Mouse (Mus musculus) embryonic facial prominence, embryonic 11.5 days (tissue): ENCODE measurements around the gene Dnajb14. TPM values are rescaled to one million over a fixed set of nuclear protein-coding genes. Genes with fewer than 3 reads are reported as not detected.

Source experiments
- ATAC-seq: fragments of 200-750 bp; cut with Nextera tagmentation; replicated peaks from 2 replicates; pipeline ENCODE4 v1.8.0; 2017; ENCODE audit warnings: low read depth; ENCODE audit not compliant: insufficient number of reproducible peaks, low FRiP score, low TSS enrichment
- DNase-seq: peaks from one replicate; pipeline ENCODE4 v3.0.0-alpha.2; 2015; ENCODE audit warnings: low spot score
- H3K27ac ChIP-seq: fragments of 300-500 bp; sonication (generic); replicated peaks from 2 replicates; pipeline ENCODE4 v1.5.1; 2014; ENCODE audit warnings: mild to moderate bottlenecking, low read depth, low read length, control low read depth
- H3K27me3 ChIP-seq: fragments of 300-500 bp; sonication (generic); 2 replicates; pipeline ENCODE4 v1.6.1; 2014; ENCODE audit warnings: mild to moderate bottlenecking, low read length, moderate library complexity, mixed read lengths; ENCODE audit not compliant: control insufficient read depth, insufficient read depth
- H3K36me3 ChIP-seq: fragments of 300-500 bp; sonication (generic); replicated peaks from 2 replicates; pipeline ENCODE4 v1.6.1; 2014; ENCODE audit warnings: low read depth, mild to moderate bottlenecking, low read length, moderate library complexity, mixed read lengths; ENCODE audit not compliant: control insufficient read depth, insufficient read depth
- H3K4me1 ChIP-seq: fragments of 300-500 bp; sonication (generic); 2 replicates; pipeline ENCODE4 v1.6.1; 2014; ENCODE audit warnings: low read length, mixed read lengths; ENCODE audit not compliant: control insufficient read depth, insufficient read depth
- H3K4me2 ChIP-seq: fragments of 300-500 bp; sonication (generic); 2 replicates; pipeline ENCODE4 v1.6.1; 2014; ENCODE audit warnings: low read depth, mild to moderate bottlenecking, control low read depth, low read length, moderate library complexity
- H3K4me3 ChIP-seq: fragments of 300-500 bp; sonication (generic); 2 replicates; pipeline ENCODE4 v1.5.1; 2014; ENCODE audit warnings: low read depth, low read length, control low read depth
- H3K9ac ChIP-seq: fragments of 300-500 bp; sonication (generic); replicated peaks from 2 replicates; pipeline ENCODE4 v1.6.1; 2014; ENCODE audit warnings: mild to moderate bottlenecking, control low read depth, low read length
- H3K9me3 ChIP-seq: fragments of 300-500 bp; sonication (generic); replicated peaks from 2 replicates; pipeline ENCODE4 v1.6.1; 2016; ENCODE audit warnings: mild to moderate bottlenecking, low read length, inconsistent platforms, mixed read lengths; ENCODE audit not compliant: control insufficient read depth
- whole genome bisulfite sequencing: fragments of 180-500 bp; shearing (Covaris S2); extraction: QIAGEN DNeasy Blood & Tissue Kit; methylation state at CpG from one replicate; pipeline ENCODE4 v1.1.7; 2014; 5-methylcytosine and 5-hydroxymethylcytosine counted together
- polyA plus RNA-seq: library from polyadenylated mRNA; unstranded; fragments of >200 nt; fragmentation: Nextera tagmentation; extraction: Ambion mirVana; gene quantifications from 2 replicates; pipeline ENCODE4 v1.2.1, GENCODE M21; 2014

The Dnajb14 gene
- polyA plus RNA-seq, 1 experiment from 2014 or later = 9.4 TPM

DNA sequence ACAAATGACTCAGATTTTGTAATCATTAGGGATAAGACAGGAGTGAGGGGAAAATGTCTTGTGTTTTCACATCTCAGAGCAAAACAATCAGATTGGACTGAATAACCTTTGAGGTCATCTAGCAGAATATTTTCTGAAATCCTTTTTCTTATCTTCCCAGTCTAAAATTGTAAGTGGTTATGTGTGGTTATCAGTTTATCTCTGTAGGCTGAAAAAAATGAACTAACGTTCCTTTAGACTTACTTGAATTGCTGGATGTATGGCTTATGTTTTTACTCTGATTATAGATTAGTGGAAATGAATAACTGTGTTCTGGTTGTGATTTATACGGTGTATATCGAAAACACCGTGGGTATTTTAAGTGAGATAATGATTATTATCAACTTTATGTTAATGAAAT, 53.1 kb downstream of the Dnajb14 start:
- Histone ChIP-seq H3K4me3 (no peak overlapping the region), H3K27ac (no peak overlapping the region), H3K9me3 (no peaks in the 10 kb centered on the region), H3K27me3 (no peaks in the 10 kb centered on the region), H3K36me3 (no peaks in the 10 kb centered on the region), H3K4me2 (no peak overlapping the region), H3K4me1 (no peaks in the 10 kb centered on the region), H3K9ac (no peak overlapping the region)
- ATAC-seq = no peak
- no peak for DNase-seq
- WGBS = 92% methylated on average over 4 of the region's 4 CpGs

DNA sequence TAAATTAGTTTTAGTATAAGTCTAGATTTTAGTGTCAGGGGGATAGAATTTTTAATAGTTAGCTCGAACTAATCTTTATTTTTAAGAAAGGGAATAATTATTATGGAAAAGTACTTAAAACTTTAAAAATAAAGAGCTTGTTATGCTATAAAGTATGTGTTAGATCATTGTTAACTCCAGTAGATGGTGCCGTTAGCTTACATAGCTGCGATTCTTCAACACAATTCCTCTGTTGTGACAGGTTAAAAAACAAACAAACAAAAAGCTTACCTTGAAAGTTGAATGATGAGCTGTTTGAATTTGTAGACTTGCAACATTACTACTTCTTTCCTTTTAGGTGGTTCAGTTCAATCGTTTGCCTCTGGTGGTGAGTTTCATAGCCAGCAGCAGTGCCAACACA, 59.5 kb downstream of the Dnajb14 start:
- no peak overlapping the region for H3K4me3 ChIP-seq
- H3K4me2 ChIP-seq = no peak overlapping the region
- DNase-seq (no peak), ATAC-seq (no peak)
- H3K27me3 ChIP-seq = no peaks in the 10 kb centered on the region
- 93% methylated on average over 4 of the region's 4 CpGs for WGBS
- H3K27ac ChIP-seq = no peak overlapping the region
- H3K9me3 ChIP-seq = no peaks in the 10 kb centered on the region
- H3K9ac ChIP-seq = no peak overlapping the region
- H3K4me1 ChIP-seq = no peaks in the 10 kb centered on the region
- H3K36me3 ChIP-seq = no peaks in the 10 kb centered on the region

DNA sequence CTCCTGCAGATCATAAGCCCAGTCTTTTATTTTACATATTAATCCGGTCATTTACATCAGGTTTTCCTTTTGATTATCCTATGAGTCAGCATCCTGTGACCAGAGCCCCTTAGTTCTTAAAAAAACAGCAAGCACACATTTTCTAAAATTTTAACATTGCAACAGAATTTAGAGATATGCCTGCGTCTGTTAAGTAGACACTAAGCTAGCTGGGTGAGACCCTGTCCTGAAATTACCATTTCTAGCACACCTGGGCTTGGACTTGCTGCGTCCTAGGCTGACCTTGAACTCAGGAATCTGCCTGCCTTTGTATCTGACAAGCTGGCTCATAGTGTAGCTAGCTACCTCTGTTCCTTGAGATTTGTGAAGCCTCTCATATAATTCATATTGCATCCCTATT, 62.5 kb downstream of the Dnajb14 start:
- ATAC-seq = no peak
- no peaks in the 10 kb centered on the region for H3K4me1 ChIP-seq
- 93% methylated on average over 3 of the region's 3 CpGs for WGBS

DNA sequence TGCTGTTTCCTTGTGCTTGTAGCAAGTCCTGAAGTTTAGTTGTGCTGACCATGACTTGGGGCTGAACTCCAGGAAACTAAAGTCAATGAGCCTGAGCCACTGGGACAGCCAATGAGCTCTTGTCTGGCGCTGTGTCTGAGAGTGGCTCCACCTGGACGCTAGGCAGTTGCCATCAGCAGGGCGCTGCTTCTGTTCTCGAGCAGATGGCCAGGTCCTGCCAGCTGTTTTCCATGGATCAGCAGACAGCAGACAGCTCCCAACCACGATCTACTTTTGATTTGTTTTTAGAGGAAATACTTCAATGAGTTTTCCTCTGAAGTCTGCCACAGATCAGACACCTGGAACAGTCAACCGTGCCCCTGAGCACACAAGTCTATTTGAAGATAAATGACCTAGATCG, 65.3 kb downstream of the Dnajb14 start:
- Histone ChIP-seq H3K4me2 (no peak overlapping the region), H3K9me3 (no peaks in the 10 kb centered on the region), H3K27ac (no peak overlapping the region), H3K36me3 (no peaks in the 10 kb centered on the region), H3K27me3 (no peaks in the 10 kb centered on the region), H3K4me3 (no peak overlapping the region), H3K4me1 (no peaks in the 10 kb centered on the region), H3K9ac (no peak overlapping the region)
- ATAC-seq = no peak
- 74% methylated on average over 7 of the region's 7 CpGs for WGBS
- no peak for DNase-seq

More for the DNA sequence above, 62.5 kb downstream of the Dnajb14 start:
- no peak for DNase-seq
- Histone ChIP-seq H3K36me3 (no peaks in the 10 kb centered on the region), H3K4me3 (no peak overlapping the region), H3K27ac (no peak overlapping the region), H3K27me3 (no peaks in the 10 kb centered on the region), H3K9ac (no peak overlapping the region), H3K4me2 (no peak overlapping the region), H3K9me3 (no peaks in the 10 kb centered on the region)

GRCm38 (mm10) chr3:137933986-137934385, 66.5 kb downstream of the Dnajb14 start:
- no peak overlapping the region for H3K27ac ChIP-seq
- no peak overlapping the region for H3K4me2 ChIP-seq
- H3K4me1 ChIP-seq = no peaks in the 10 kb centered on the region
- H3K27me3 ChIP-seq = no peaks in the 10 kb centered on the region
- H3K9ac ChIP-seq = no peak overlapping the region
- H3K36me3 ChIP-seq = no peaks in the 10 kb centered on the region
- ATAC-seq = no peak
- H3K9me3 ChIP-seq = no peaks in the 10 kb centered on the region
- no peak overlapping the region for H3K4me3 ChIP-seq
- DNase-seq = no peak
- 79% methylated on average over 3 of the region's 3 CpGs for WGBS

DNA sequence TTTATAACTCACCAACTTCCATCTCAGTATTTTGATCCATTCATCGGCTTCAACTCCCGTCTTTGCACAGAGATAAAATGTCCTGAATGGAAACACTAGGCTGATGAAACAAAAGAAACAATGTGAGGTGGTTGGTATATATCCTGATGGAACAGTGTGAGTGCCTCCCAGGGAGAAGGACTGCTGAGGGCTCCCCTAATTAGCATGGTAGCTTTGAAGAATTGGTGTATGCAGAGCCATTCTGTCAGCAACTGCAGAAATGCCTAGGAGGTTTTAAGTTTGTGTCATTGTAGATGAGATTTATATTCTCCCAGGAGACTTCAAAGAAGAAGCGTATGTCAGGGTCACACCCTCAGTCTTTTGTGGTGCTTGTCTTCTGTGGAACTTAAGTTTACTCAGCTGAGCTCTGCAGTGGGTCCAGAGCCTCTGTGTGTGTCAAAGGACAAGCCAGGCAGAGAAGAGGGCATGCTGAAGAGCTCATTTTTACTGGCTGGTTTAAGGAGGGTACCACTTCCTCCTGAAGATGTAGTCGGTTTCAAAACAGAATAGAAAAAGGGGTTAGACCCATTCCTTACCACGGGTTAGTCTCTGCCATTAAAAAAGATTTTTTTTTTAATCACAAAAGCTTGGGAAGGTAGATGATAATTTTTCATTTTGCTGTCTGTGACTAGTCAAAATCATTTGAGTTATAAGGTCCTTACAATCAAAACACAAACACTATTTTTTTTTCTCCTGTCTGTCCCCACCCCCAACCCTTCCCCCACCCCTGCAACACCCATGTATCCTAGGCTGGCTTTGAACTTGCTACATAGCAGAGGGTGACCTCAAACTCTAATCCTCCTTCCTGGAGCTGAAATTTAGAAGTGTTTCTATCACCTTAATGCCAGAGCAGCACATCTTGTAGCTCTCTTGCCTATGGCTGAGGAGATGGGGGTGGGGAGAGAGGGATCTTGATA, 68.4 kb downstream of the Dnajb14 start:
- no peaks in the 10 kb centered on the region for H3K4me1 ChIP-seq
- no peak overlapping the region for H3K4me3 ChIP-seq
- H3K36me3 ChIP-seq = no peaks in the 10 kb centered on the region
- DNase-seq = no peak
- H3K9ac ChIP-seq = no peak overlapping the region
- H3K9me3 ChIP-seq = no peaks in the 10 kb centered on the region
- ATAC-seq = no peak; the same call in 1 of the 2 replicates
- no peak overlapping the region for H3K4me2 ChIP-seq
- WGBS = 57% methylated on average over 5 of the region's 5 CpGs
- no peak overlapping the region for H3K27ac ChIP-seq
- no peaks in the 10 kb centered on the region for H3K27me3 ChIP-seq

DNA sequence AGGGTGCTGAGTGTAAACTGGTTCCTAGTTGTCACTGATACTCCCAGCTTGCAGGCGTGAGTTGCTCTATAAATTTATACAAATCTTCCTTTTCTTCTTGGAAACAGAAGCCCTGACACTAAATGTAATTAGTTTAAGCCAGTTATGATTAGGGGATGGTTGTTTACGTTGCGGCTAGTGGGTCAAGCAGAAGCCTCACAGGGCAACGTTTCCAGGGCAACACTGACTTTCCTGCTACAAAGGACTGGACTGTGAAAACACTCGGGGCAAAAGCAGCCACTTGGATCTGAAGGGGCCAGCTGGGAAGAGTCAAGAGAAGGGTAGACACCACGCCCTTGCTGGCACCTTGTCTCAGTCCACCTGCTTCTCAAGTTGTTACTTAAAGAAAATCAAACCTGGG, 69.1 kb downstream of the Dnajb14 start:
- no peak overlapping the region for H3K4me3 ChIP-seq
- H3K27ac ChIP-seq = no peak overlapping the region
- no peaks in the 10 kb centered on the region for H3K9me3 ChIP-seq
- H3K27me3 ChIP-seq = no peaks in the 10 kb centered on the region
- no peaks in the 10 kb centered on the region for H3K36me3 ChIP-seq
- DNase-seq = no peak
- H3K4me1 ChIP-seq = no peaks in the 10 kb centered on the region
- 27% methylated on average over 6 of the region's 6 CpGs for WGBS
- H3K9ac ChIP-seq = no peak overlapping the region
- no peak overlapping the region for H3K4me2 ChIP-seq
- no peak for ATAC-seq

DNA sequence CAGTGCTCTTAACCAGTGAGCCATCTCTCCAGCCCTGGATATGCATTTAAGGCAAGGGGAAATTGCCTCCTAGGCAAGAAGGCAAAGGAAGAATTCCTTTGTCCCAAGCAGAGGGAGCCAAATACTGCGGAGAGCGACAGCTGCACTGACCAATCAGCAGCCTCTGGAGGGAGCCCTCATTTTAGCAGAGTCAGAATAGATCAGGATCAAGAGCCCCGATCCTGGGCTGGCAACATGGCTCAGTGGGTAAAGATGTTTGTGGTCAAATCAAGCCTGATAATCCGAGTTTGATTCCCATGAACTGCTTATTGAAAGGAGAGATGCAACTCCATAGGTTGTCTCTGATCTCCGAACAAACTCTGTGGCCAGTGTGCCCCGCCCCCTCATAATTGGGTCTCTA, 71.1 kb downstream of the Dnajb14 start:
- no peaks in the 10 kb centered on the region for H3K4me1 ChIP-seq
- H3K27ac ChIP-seq = no peak overlapping the region
- DNase-seq (peak; percentile 71), ATAC-seq (peak; percentile 77)
- H3K36me3 ChIP-seq = no peaks in the 10 kb centered on the region
- H3K4me3 ChIP-seq = no peak overlapping the region
- 0 out of 2 replicates have a peak overlapping the region, but pooled peaks have one; percentile 7 for H3K4me2 ChIP-seq
- H3K9me3 ChIP-seq = no peaks in the 10 kb centered on the region
- no peak overlapping the region for H3K9ac ChIP-seq
- no peaks in the 10 kb centered on the region for H3K27me3 ChIP-seq
- WGBS = 38% methylated on average over 6 of the region's 6 CpGs
